Mouse (Mus musculus) testis, adult 2 months (tissue): ENCODE measurements around the gene Caprin1. TPM values are rescaled to one million over a fixed set of nuclear protein-coding genes. Genes with fewer than 3 reads are reported as not detected.
A peak's percentile ranks its signal among the peaks of the same experiment; 100 is the strongest.

Experiments used
- H3K27ac ChIP-seq: fragments of 200-500 bp; 2 replicates; pipeline ENCODE4 v1.5.1; 2012; ENCODE audit warnings: low read depth, low read length; ENCODE audit not compliant: control insufficient read depth, insufficient read depth
- H3K27me3 ChIP-seq: fragments of 200-500 bp; 2 replicates; pipeline ENCODE4 v1.6.1; 2012; ENCODE audit warnings: mild to moderate bottlenecking, low read length, moderate library complexity; ENCODE audit not compliant: control insufficient read depth, insufficient read depth
- H3K36me3 ChIP-seq: fragments of 200-500 bp; 2 replicates; pipeline ENCODE4 v1.6.1; 2012; ENCODE audit warnings: mild to moderate bottlenecking, low read length; ENCODE audit not compliant: control insufficient read depth, insufficient read depth
- H3K4me1 ChIP-seq: fragments of 200-500 bp; 2 replicates; pipeline ENCODE4 v1.6.1; 2012; ENCODE audit warnings: low read length; ENCODE audit not compliant: control insufficient read depth, insufficient read depth
- H3K4me3 ChIP-seq: fragments of 200-500 bp; 2 replicates; pipeline ENCODE4 v1.5.1; 2012; ENCODE audit warnings: low read depth, mild to moderate bottlenecking, low read length, moderate library complexity, mixed read lengths; ENCODE audit not compliant: control insufficient read depth
- CTCF ChIP-seq: fragments of 200-500 bp; IDR thresholded peaks from 2 replicates; pipeline ENCODE4 v1.5.1; 2012; ENCODE audit warnings: low read depth, mild to moderate bottlenecking, inconsistent platforms, low read length, moderate library complexity; ENCODE audit not compliant: control insufficient read depth, insufficient read depth, insufficient replicate concordance
- POLR2A ChIP-seq: fragments of 200-500 bp; IDR thresholded peaks from 2 replicates; pipeline ENCODE4 v1.6.1; 2012; ENCODE audit warnings: low read depth, mild to moderate bottlenecking, inconsistent platforms, low read length, moderate library complexity; ENCODE audit not compliant: control insufficient read depth
- polyA plus RNA-seq: library from polyadenylated mRNA; depleted of rRNA; stranded (reverse); fragments of >200 nt; gene quantifications from 2 replicates; pipeline ENCODE4 v1.2.3, GENCODE M21; 2012; rRNA removed

Gene Caprin1
- polyA plus RNA-seq, 1 experiment = 135 TPM

- Histone ChIP-seq H3K27ac (no peak overlapping the region), H3K27me3 (no peaks in the 10 kb centered on the region), H3K36me3 (no peaks in the 10 kb centered on the region; the same call in none of the 2 replicates), H3K4me3 (no peak overlapping the region), H3K4me1 (no peaks in the 10 kb centered on the region)
- no peak for TF ChIP-seq POLR2A
These were observed 69.4 kb downstream of the Caprin1 start for GRCm38 (mm10) chr2:103728027-103728540.

GRCm38 (mm10) chr2:103724521-103724920, 72.9 kb downstream of the Caprin1 start:
- Histone ChIP-seq H3K27me3 (no peaks in the 10 kb centered on the region), H3K4me3 (no peak overlapping the region), H3K27ac (no peak overlapping the region), H3K4me1 (no peaks in the 10 kb centered on the region), H3K36me3 (no peaks in the 10 kb centered on the region; the same call in 1 of the 2 replicates)
- no peak for TF ChIP-seq POLR2A
- TF ChIP-seq CTCF = no peak

- Histone ChIP-seq H3K4me1 (no peaks in the 10 kb centered on the region), H3K4me3 (no peak overlapping the region), H3K27ac (no peak overlapping the region), H3K27me3 (no peaks in the 10 kb centered on the region), H3K36me3 (no peaks in the 10 kb centered on the region)
- TF ChIP-seq CTCF (no peak), POLR2A (no peak)
These were observed 78.2 kb downstream of the Caprin1 start for GRCm38 (mm10) chr2:103719292-103719646.

DNA sequence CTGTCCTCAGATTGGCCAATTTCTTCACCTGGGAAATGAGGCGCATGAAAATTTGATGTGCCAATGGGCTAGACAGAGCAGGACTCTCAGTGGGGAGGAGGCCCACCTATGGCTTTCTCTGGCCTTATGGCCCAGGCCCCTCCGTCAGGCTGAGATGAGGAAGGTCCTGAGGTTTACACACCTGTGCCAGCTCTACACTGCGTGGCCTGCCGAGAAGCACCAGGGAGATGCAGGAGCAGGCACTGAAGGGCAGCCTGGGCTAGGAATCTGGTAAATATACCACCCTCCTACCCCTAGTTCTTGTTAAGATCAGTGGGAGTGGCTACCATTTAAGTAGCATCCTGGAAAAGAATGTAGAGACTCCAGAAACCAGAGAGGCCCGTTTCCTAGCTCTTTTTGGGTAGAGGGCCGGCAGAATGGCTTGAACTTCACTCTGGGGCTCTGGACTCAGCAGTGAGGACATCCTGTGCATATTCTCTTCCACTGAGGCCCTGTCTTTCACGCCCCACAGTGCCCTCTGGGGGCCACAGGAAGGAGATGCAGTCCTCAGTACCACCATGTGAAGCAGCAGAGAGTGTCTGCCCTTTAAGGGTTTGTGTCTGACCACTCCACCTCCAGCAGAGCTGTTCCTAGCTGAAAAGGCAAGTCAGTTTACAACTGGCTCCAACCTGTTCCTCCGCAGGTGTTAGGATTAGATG, 78.7 kb downstream of the Caprin1 start:
- Histone ChIP-seq H3K36me3 (no peaks in the 10 kb centered on the region), H3K4me3 (no peak overlapping the region), H3K27me3 (no peaks in the 10 kb centered on the region), H3K27ac (no peak overlapping the region), H3K4me1 (no peaks in the 10 kb centered on the region)
- no peak for TF ChIP-seq POLR2A
- TF ChIP-seq CTCF = peak; percentile 75; the same call in 1 of the 2 replicates

DNA sequence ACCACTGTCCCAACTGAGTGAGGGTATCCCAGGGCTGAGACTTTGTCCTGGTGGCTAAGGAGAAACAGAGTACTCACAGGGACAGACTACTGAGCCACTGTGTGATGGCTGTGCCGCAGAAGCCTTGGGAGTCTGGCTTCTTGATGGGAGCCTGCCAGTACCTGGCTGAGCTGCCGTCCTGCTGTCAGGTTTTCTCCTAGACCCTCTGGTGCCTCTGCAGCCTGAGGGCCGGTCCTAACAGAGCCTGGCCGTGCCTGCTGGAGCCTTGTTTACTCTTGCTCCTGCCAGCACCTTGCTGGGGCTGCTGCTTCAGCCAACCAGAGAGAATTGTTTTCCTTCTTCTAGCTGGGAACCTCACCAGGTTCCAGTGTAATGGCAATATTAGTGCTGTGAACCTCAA, 83.0 kb downstream of the Caprin1 start:
- TF ChIP-seq POLR2A (no peak), CTCF (no peak)
- H3K4me3 ChIP-seq = no peak overlapping the region
- no peaks in the 10 kb centered on the region for H3K36me3 ChIP-seq
- H3K27me3 ChIP-seq = no peaks in the 10 kb centered on the region
- no peak overlapping the region for H3K27ac ChIP-seq
- peaks cover 5% of the 10 kb centered on the region for H3K4me1 ChIP-seq

DNA sequence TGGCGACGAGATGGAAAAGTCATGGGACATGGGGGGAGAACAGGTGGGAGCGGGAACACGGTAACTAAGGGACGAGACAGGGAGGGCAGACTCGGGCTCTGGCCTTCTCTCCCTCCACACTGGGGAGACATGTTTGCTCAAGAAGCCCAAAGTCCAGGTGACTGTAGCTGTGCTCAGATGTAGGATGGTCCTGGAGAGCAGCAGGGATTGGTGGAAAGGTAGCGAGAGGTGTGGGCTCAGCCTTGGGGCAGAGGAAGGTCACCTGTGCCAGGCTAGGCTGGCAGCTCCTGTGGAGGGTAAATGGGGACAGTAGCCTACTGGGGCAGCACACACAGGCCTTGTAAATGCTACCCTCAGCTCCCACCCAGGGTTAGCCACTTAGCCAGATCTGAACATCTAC, 83.6 kb downstream of the Caprin1 start:
- Histone ChIP-seq H3K27me3 (no peaks in the 10 kb centered on the region), H3K27ac (no peak overlapping the region), H3K4me1 (peaks cover 5% of the 10 kb centered on the region), H3K36me3 (no peaks in the 10 kb centered on the region), H3K4me3 (no peak overlapping the region)
- TF ChIP-seq CTCF (no peak), POLR2A (no peak)

Other genes with a start within 250 kb of the Caprin1 start
- 7.2 and 9.0 TPM in 2 replicates for gene Abtb2, start 231.3 kb downstream of the Caprin1 start, polyA plus RNA-seq
- gene Nat10, start 36.4 kb downstream of the Caprin1 start, polyA plus RNA-seq = 47.3 and 48.7 TPM in 2 replicates
- gene Lmo2, start 160.3 kb upstream of the Caprin1 start, polyA plus RNA-seq = 4.7 and 5.9 TPM in 2 replicates
- 20.7 and 27.4 TPM in 2 replicates for gene Fbxo3, start 230.1 kb upstream of the Caprin1 start, polyA plus RNA-seq
- 50.4 and 58.4 TPM in 2 replicates for gene 4931422A03Rik, start 230.7 kb upstream of the Caprin1 start, polyA plus RNA-seq